Mouse (Mus musculus) kidney, postnatal 0 days (tissue): ENCODE measurements around the gene Cobl. TPM values are rescaled to one million over a fixed set of nuclear protein-coding genes. Genes with fewer than 3 reads are reported as not detected.

ENCODE experiments used
- ATAC-seq: fragments of 200-750 bp; cut with Nextera tagmentation; replicated peaks from 2 replicates; pipeline ENCODE4 v1.8.0; 2017; ENCODE audit warnings: low read depth, moderate number of reproducible peaks, moderate TSS enrichment, moderate library complexity; ENCODE audit not compliant: low FRiP score
- DNase-seq: peaks from one replicate; pipeline ENCODE4 v3.0.0-alpha.2; 2016; ENCODE audit warnings: low spot score
- H3K27ac ChIP-seq: fragments of 300-500 bp; sonication (generic); 2 replicates; pipeline ENCODE4 v1.5.1; 2014; ENCODE audit warnings: mild to moderate bottlenecking
- H3K27me3 ChIP-seq: fragments of 300-500 bp; sonication (generic); 2 replicates; pipeline ENCODE4 v1.6.1; 2014; ENCODE audit warnings: low read length, mixed read lengths; ENCODE audit not compliant: insufficient read depth
- H3K36me3 ChIP-seq: fragments of 300-500 bp; sonication (generic); 2 replicates; pipeline ENCODE4 v1.6.1; 2014; ENCODE audit warnings: low read length, mixed read lengths; ENCODE audit not compliant: insufficient read depth
- H3K4me1 ChIP-seq: fragments of 300-500 bp; sonication (generic); replicated peaks from 2 replicates; pipeline ENCODE4 v1.6.1; 2014; ENCODE audit warnings: antibody characterized with exemption, low read length, mixed read lengths; ENCODE audit not compliant: insufficient read depth
- H3K4me2 ChIP-seq: fragments of 300-500 bp; sonication (generic); 2 replicates; pipeline ENCODE4 v1.6.1; 2014; ENCODE audit warnings: mild to moderate bottlenecking, low read length, moderate library complexity, mixed read lengths
- H3K4me3 ChIP-seq: fragments of 300-500 bp; sonication (generic); replicated peaks from 2 replicates; pipeline ENCODE4 v1.5.1; 2014; ENCODE audit warnings: low read depth, low read length
- H3K9ac ChIP-seq: fragments of 300-500 bp; sonication (generic); 2 replicates; pipeline ENCODE4 v1.6.1; 2014; ENCODE audit warnings: low read depth, low read length
- H3K9me3 ChIP-seq: fragments of 300-500 bp; sonication (generic); replicated peaks from 2 replicates; pipeline ENCODE4 v1.6.1; 2016; ENCODE audit warnings: low read length, inconsistent platforms, mixed read lengths
- CTCF ChIP-seq: IDR thresholded peaks from 2 replicates; pipeline ENCODE4 v1.5.1; 2016; ENCODE audit warnings: antibody characterized with exemption, low read depth, mild to moderate bottlenecking, moderate library complexity
- WGBS: fragments of 180-500 bp; shearing (Covaris S2); extraction: QIAGEN DNeasy Blood & Tissue Kit; methylation state at CpG from one replicate; pipeline ENCODE4 v1.1.7; 2014; 5-methylcytosine and 5-hydroxymethylcytosine counted together
- polyA plus RNA-seq: library from polyadenylated mRNA; unstranded; fragments of >200 nt; fragmentation: Nextera tagmentation; extraction: Ambion mirVana; gene quantifications from 2 replicates; pipeline ENCODE4 v1.2.1, GENCODE M21; 2015

Cobl gene
- polyA plus RNA-seq, 1 experiment from 2014 or later: 8.1 TPM

- Histone ChIP-seq H3K9me3 (no peaks in the 10 kb centered on the region), H3K4me1 (no peaks in the 10 kb centered on the region), H3K9ac (no peak overlapping the region), H3K4me2 (no peak overlapping the region), H3K4me3 (no peak overlapping the region), H3K27me3 (no peaks in the 10 kb centered on the region), H3K27ac (no peak overlapping the region), H3K36me3 (no peaks in the 10 kb centered on the region)
- ATAC-seq: no peak
- DNase-seq: no peak
- WGBS: 88% methylated on average over 4 of the region's 4 CpGs
- no peak for TF ChIP-seq CTCF
Measured at GRCm38 (mm10) chr11:12197542-12197941, 267.2 kb downstream of the Cobl start.

GRCm38 (mm10) chr11:12195390-12195789 is 269.4 kb downstream of the Cobl start:
- H3K4me3 ChIP-seq: no peak overlapping the region
- no peaks in the 10 kb centered on the region for H3K36me3 ChIP-seq
- no peak overlapping the region for H3K9ac ChIP-seq
- 74% methylated on average over 3 of the region's 3 CpGs for WGBS
- no peak overlapping the region for H3K4me2 ChIP-seq
- DNase-seq: no peak
- no peaks in the 10 kb centered on the region for H3K9me3 ChIP-seq
- ATAC-seq: no peak
- H3K4me1 ChIP-seq: no peaks in the 10 kb centered on the region
- TF ChIP-seq CTCF: no peak
- H3K27me3 ChIP-seq: no peaks in the 10 kb centered on the region
- no peak overlapping the region for H3K27ac ChIP-seq

GRCm38 (mm10) chr11:12193369-12193768 is 271.4 kb downstream of the Cobl start:
- no peaks in the 10 kb centered on the region for H3K4me1 ChIP-seq
- WGBS: 68% methylated on average over 4 of the region's 4 CpGs
- no peak overlapping the region for H3K4me3 ChIP-seq
- TF ChIP-seq CTCF: no peak
- H3K36me3 ChIP-seq: no peaks in the 10 kb centered on the region
- H3K9me3 ChIP-seq: no peaks in the 10 kb centered on the region
- no peak overlapping the region for H3K4me2 ChIP-seq
- H3K9ac ChIP-seq: no peak overlapping the region
- no peaks in the 10 kb centered on the region for H3K27me3 ChIP-seq
- H3K27ac ChIP-seq: no peak overlapping the region
- DNase-seq: no peak
- ATAC-seq: no peak

- H3K9ac ChIP-seq: no peak overlapping the region
- H3K9me3 ChIP-seq: no peaks in the 10 kb centered on the region
- no peak overlapping the region for H3K4me2 ChIP-seq
- ATAC-seq (no peak), DNase-seq (no peak)
- H3K4me1 ChIP-seq: no peaks in the 10 kb centered on the region
- no peak overlapping the region for H3K4me3 ChIP-seq
- TF ChIP-seq CTCF: no peak
- no peak overlapping the region for H3K27ac ChIP-seq
- WGBS: 82% methylated on average over 2 of the region's 2 CpGs
- no peaks in the 10 kb centered on the region for H3K36me3 ChIP-seq
- no peaks in the 10 kb centered on the region for H3K27me3 ChIP-seq
Measured at GRCm38 (mm10) chr11:12191386-12191785, 273.4 kb downstream of the Cobl start.

- Histone ChIP-seq H3K9ac (no peak overlapping the region), H3K9me3 (no peaks in the 10 kb centered on the region), H3K36me3 (no peaks in the 10 kb centered on the region), H3K27ac (no peak overlapping the region), H3K4me1 (no peaks in the 10 kb centered on the region), H3K4me3 (no peak overlapping the region), H3K27me3 (no peaks in the 10 kb centered on the region), H3K4me2 (no peak overlapping the region)
- WGBS: 39% methylated on average over 1 of the region's 1 CpGs
- no peak for TF ChIP-seq CTCF
- ATAC-seq (no peak), DNase-seq (no peak)
Measured at GRCm38 (mm10) chr11:12190417-12190816, 274.3 kb downstream of the Cobl start.
